Mouse (Mus musculus): ENCODE measurements at regions not wholly inside any gene's neighbourhood (a gene's known extent, or its start where the extent isn't known, plus 50 kb on each side); places are given as distances from the start of the nearest gene placed in this dataset.

DNA sequence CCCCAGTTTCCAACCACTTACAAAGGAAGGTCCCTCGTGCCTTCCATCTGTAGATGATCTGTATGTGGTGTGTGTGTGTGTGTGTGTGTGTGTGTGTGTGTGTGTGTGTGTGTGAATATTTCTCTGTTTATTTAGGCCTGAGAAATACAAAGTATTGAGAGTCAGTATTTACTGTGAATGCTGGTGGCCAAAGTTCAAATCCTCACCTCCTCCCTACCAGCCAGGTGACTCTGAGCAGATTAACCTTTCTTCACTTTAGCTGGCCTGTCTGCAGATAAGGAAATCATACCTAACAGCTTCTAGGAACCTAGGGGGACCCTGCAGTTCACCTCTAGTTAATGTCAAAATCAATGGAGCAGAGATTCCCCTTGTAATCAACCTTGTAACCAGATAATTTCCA lies 100.9 kb upstream of the Tle3 start:
- DNase-seq: no peak

DNA sequence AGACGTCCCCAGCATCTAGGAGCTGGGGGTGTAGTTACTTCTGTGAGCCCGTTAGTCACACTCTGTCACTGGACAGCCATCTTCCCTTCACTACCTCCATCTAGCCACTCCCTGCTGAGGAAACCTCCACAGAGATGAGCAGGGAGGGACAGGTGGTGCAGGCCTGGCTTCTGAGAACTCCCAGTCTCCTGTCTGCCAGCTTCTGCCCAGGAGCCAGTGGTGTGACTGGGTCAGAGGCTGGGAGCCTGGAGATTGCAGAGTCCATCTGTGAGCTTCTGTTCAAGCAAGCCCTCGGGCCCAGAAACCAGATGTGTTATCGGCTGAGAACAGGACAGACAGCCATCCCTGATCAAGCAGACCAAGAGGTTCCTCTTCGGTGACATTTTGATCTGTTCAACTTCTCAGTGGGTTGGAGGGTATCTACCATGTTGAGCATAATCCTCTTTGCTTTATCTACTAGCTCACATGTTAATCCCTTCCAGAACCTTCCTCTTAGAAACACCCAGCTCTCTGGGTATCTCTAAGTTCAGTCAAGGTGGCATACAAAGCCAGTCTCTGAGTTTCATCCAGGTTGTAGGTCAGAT lies 100.3 kb upstream of the Tle3 start:
- DNase-seq: no peak

DNA sequence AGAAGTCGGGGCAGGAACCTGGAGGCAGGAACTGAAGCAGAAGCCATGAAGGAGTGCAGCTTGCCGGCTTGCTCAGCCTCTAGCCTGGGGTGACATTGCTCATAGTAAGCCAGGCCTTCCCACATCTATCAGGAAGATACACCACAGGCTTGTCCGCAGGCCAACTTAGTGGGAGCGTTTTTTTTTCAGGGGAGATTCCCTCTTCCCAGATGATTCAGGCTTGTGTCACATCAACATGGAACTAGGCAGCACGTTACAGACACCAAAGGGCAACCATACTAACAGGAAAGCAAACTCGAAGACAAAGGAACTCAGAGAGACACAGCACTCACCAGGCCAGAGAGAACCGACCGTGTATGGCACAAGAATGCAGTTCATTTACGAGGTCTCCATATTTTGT lies 98.1 kb upstream of the Tle3 start:
- DNase-seq: no peak

DNA sequence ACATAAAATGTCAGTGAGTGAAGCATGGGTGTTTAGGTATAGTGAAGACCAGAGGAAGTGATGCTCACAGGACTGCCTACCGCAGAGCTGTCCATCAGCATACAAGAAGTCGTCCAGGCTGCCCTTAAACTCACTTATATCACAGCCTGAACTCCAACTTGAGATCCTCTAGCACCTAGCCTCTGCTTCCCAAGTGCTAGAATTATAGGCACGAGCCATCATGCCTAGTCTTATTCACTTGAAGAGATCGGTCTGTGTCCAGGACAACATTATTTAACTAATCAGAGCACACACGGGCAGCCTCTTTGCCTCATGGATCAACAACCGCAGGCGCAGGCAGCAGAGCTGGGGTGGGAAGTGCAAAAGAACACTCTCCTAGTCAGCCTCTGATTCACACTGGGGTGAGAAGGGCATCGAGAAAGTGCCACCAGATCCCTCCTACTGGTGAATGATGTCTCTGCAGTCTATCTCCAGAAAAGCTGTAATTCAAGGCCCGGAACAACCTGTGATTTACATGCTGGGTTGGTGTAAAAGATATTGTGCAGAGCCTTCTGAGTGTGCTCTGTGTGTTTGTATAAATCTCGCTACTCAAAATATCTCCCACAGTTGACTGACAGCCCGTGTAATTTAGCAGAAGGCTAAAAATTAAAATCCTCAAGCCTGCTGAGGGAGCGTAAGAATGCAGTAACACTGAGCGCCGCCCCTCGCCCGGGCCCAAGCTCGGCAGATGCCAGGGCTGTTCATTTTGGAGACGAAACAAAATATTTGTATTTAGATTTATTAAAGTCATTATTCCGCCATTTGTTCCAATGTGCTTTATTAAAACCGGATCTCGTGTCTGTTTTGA lies 94.6 kb upstream of the Tle3 start:
- DNase-seq: peak; percentile 24

DNA sequence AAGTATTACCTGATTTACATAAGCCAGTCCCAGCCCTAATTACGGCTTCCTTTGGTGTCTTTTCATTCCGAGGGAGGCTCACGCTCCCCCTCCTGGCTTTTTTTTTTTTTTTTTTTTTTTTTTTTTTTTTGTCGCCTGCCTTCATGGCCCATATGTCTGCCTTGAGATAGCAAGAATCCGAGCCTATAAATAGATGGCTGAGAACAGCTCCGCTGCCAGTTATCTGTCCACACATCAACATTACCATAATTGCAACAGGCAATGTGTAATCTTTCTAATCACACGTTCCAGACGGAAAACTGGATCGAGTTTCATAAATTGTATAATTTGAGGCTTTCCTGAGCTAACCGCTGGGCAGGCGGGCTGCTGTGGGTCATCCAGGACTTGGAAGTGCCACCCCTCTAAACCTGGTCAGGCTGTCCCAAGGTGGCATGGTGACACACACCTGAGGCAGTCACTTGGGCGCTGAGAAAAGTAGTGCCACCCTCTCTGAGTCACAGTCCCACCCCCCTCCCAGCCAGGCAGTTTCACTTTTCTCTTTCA lies 93.9 kb upstream of the Tle3 start:
- no peak for DNase-seq

DNA sequence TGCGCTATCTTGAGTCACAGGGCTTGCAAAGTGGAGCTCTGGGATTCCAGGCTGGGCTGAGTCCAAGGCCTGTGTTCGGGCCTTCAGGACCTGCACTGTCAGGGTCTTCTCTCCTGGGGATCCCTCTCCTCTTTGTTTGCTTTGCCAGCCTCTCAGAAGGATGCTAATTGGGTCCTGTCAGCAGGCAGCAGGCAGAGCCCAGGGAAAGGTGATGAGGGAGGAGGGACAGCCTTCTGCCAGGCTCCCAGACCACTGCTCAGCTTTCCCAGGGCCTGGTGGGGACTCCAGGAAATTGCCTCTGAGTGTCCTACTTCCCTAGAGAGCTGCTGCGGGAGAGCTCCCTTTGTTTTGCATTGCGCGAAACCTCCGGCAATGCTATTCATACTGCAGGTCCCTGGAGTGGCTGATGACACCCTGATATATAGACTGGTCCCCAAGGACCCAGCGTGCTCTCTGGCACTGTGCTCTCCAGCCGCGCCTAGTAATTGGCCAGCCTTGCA lies 93.1 kb upstream of the Tle3 start:
- no peak for DNase-seq

DNA sequence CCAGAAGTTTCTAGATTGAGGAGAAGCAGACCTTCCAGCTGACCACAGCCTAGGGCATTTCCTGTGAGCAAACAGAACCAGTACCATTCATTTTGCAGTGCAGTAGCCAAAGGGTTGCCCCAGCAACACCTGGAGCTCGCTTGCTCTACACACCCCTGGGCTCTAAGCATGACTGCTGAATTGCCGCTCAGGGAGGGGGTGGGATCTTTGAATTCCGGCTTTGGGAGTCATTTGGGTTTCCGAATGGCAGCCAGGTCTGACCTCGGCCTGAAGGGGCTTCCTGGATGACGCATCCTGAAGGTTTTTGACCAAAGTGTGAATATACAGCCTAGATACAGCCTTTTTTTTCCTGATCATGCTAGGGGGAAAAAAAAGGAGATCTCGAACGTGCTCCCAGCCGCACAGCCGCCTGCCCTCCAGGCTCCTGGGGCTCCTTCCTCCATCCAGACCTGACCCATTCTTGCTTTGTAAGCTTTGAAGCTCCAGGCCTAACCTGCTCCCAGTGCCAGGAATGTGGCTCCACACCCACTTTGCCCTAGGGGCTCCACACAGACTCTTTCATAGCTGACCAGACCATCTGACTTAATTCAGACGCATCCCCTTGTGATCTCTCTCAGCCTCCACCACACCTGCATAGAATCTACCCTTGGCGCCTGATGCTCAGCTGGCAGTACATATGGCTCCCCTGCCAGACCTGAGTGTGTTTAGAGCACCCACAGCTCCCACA lies 91.1 kb upstream of the Tle3 start:
- DNase-seq: no peak

DNA sequence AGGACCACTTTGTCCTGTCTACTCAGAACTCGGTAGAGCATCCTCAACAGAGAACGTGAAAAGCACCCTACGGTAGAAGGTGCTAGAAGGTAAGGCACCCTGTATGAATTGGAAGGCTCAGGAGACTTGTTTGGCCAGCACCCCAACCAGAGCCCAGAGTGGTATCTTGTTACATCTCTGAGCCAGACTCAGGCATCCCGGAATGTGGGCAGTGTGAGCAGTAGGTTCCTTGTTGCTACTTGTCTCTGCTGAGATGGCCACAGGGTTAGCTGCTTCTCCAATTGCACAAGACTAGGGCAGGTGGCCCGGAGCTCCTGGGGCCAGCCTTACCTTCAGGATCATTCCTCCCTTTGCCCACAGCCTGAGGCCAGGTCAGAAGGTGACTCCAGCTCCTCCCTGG lies 88.9 kb upstream of the Tle3 start:
- no peak for DNase-seq

DNA sequence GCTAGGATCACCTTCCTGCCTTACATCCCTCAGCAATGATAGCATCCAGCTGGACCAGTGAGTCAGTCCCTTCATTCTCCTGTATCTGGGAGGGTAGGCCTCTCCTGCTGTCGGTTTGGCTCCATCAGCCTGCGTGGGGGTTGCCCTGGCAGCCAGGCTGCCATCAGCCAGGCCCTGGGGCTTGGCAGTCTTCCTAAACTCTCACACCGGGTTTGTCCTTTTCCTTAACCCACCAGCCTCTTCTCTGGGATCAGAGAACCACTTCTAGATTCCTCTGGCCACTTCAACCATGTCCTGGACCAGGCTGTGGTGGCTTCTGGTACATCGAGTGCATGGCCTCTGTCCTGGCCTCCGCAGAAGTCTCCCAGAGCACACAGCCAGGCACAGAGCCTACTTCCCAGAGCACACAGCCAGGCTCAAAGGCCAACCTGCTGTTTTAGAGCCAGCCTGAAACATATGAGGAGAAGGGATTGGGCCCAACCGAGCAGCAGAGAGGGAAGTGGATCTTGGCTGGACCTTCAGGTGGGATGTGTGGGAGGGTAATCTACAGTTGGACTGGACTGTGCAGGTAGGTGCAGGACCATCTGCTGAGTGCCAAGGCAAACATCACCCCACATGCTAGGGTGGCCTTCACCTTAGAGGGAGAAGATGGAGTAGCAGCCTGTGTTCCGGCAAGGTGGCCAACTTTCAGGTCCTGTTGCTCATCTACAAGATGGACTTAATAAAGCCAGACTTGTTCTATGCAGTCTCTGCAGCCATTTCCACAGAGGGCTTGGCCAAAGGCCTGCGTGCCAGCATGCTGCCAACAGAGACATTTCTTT lies 87.8 kb upstream of the Tle3 start:
- DNase-seq: no peak

DNA sequence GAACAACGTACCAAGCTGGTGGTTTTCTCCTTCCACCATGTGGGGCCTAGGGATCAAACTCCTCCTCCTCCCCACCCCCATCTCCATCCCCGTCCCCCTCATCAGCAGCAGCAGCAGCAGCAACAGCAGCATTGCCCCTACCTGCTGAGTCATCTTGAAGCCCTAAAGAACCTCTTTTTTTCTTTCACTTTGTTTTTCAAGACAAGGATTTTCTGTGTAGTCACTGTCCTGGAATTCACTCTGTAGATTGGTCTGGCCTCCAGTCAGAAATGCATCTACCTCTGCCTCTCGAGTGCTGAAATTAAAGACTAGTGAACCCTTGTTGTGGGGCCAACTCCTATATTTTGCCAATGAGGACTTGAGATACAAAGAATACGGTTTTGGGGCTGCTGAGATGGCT lies 85.6 kb upstream of the Tle3 start:
- no peak for DNase-seq

DNA sequence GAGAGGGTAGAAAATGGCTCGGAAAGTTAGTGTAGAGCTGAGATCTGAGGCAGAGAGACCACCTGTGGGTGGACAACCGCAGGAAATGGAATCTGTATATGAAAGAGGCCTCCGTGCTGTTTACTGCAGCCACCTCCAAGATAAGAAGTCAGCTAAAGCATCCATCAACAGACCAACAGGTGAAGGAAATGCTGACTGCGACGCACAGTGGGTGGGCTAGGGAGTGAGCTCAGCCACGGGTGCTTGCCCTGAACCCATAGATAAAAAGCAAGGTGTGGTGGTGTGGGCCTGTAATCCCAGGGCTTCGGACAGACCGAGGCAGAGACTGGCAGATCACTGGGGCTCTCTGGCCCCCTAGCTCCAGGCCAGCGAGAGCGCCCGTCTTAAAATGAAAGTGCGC lies 83.0 kb upstream of the Tle3 start:
- no peak for DNase-seq

DNA sequence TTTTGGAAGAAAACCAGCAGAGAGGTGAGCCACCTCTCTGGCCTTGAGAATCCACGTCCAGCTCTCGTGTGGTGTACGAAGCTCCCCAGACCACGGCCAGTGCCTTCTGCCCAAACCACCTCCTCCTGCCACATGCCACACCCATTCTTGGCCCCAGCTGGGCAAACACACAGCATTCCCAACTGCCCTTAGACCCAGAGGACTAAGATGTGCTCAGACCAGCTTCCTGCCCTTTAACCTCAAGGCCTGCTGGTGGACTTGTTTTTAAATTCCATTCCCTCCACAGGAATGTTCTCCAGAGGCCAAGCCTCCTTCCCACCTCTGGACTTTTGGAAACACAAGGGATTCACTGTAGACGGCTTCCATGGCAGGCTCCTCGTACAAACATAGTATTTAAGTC lies 82.5 kb upstream of the Tle3 start:
- DNase-seq: no peak

DNA sequence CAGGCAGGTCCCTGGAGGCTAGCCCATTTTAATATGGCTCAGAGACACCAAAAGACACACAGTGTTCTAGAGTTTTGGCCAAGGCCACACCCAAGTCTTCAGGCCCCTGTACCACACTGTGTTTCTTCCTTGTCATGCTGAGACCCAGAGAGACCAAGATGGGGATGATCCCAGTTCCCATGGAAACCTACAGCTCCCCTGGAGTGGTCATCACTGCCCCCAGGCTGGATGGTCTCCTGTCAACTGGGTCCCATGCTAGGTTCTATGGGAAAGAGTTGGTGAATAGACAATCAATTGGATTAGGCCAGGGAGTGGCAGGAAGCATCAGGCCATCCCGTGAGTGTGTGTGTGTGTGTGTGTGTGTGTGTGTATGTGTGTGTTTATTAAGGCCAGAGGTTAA lies 80.5 kb upstream of the Tle3 start:
- no peak for DNase-seq

DNA sequence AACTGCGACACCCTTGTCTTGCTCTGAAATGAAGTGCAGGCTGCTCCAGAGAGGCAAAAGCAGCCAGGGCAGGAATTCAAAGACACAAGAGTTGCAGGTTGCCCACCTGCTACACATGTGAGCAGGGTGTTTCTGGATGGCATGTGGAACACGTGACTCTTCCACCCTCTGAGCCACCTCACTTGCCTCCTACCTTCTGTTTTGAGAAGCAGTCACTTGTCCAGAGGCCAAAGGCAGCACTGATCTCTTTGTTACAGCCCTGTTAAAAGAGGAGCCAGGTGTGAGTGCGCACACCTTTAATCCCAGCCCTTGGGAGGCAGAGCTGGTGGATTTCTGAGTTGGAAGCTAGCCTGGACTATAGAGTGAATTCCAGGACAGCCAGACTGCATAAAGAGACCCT lies 79.7 kb upstream of the Tle3 start:
- no peak for DNase-seq

DNA sequence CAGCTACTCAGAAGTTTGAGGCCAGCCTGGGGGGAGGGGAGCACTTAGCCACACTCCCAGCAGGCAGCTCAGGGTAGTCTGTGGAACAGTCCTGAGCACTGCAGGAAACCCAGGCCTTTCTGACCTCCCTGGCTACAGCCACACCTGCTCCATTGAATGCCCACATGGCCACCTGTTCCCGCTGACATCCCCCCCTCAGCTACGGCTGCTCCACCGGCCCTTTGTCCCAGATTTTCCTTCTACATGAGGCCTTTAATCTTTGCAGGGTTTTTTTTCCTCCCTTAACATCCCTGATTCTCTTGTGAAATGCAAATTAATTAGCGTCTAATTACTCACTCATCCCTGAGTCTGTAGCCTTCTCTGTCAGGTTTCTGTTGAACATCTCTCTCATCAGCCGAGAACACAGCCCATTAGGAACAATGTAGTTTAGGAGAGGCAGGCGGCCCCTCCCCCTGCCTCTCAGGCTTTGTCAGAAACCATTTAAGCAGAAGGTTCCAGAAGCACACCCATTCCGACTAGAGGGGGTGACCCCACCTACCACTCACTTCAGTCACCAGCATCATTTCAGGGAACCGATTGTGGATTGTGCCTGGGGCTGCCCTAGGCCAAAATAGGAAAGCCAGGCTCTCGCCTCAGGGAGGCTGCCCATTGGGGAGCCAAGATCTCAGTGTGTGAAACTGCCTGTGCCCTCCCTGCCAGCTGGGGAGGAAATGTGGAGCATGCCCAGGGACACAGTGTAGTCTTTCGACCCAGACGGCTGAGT lies 78.8 kb upstream of the Tle3 start:
- DNase-seq: no peak

DNA sequence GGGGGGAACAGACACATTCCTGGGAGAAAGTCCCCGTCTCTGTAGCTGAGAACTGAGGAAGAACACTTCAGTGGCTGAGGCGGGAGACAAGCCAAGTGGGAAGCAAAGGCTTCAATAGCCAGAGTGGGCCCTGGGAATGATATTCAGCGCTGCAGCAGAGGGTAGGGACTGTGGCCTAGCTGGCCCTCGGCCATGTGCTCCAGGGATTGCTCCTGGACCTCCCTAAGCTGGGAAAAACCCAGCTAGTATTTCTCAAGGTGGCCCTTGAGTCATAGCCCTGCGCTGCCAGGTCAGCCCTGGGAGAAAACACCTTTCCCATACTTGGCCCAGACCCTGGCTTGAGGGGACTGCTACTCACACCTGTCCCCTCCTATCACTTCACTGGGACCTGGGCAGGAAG lies 77.2 kb upstream of the Tle3 start:
- no peak for DNase-seq

DNA sequence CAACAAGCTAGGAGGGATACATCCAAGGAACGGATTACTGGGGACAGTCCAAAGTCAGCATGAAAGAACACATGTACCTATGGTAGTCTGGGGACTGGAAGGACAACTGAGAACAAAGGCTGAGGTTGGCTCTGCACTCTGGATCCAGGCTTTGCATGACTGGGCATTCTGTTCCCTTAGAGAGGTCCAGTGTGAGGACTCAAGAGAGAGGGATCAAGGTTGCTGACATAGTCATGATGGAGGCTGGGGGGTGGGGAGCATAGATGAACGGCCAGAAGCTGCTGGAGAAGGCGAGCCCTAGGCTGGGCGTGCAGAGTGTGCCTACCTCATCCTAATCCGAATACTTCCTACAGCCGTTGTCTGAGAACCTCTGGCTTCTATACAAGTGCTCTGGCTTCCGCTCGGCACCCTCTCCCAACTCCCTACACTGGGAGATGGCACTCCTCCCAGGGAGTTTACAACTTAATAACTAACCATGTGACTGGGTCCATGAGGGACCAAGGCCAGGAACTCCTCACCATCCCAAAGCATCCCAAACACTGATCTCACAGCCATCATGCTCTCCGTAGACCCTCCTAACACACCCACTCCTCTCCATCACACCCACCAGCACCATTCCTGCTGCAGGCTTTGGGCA lies 75.7 kb upstream of the Tle3 start:
- no peak for DNase-seq

DNA sequence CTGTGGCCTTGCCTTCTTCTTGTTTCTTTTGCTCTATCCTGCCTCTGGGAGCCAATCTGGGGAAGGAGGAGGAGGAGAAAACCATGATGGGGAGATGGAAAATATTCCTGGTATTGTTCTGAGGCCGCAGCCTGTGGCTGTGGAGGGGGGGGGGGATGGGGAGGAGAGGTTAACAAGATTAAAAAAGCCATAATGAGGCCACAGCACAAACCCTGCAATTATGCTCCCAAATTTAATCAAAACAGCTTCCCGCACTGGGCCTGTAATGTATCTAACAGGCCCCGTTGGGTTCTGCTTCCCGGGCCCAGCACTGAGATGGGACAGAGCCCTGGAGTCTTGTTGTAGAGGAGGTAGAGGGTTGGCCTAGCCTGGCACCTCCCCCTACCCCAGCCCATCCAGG lies 74.8 kb upstream of the Tle3 start:
- DNase-seq: no peak

DNA sequence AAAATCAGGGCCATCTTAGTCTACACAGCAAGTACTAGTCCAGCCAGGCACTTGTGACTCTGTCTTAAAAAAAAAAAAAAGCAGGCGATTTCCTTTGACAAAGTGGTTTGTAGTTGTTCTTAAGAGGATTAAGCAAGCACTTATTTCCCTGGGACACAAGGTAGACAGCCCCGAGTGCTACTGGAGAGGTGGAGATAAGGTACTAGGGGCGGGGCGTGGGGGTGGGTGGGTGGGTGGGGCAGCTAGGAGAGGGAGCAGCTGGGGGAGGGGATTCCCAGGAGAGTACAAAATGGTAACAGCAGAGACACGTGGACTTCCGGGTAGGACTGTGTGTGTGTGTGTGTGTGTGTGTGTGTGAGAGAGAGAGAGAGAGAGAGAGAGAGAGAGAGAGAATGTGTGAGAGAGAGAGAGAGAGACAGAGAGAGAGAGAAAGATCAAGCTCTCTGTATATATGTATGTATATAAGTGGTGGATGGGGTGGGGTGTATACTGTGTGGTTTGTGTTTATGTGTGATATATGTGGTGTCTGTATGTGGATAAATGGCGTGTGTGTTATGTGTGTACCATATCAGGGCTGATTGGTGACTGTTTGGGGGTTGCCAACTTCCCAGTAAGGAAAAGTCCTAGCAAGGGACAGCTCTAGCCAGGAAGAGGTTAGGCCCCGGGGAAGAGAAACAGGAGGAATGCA lies 72.1 kb upstream of the Tle3 start:
- DNase-seq: peak; percentile 62

DNA sequence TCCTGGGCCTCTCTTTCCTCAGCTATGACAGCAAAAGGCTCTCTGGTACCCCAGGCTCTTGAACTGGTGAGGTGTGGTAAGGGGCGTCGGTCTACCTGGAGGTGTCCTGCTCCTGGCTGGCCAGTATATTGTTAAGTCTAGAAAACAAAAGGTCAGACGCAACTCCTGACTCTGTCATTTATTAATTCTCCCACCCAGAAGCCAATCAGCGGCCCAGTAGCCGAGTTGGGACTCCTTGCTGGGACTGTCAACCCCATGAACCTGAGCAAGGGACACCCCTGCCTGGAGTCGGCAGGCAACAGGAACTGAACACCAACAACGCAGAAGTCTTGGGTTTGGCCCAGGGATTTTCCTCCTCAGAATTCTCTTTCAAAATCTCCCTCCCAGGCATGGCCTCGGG lies 71.1 kb upstream of the Tle3 start:
- DNase-seq: no peak

DNA sequence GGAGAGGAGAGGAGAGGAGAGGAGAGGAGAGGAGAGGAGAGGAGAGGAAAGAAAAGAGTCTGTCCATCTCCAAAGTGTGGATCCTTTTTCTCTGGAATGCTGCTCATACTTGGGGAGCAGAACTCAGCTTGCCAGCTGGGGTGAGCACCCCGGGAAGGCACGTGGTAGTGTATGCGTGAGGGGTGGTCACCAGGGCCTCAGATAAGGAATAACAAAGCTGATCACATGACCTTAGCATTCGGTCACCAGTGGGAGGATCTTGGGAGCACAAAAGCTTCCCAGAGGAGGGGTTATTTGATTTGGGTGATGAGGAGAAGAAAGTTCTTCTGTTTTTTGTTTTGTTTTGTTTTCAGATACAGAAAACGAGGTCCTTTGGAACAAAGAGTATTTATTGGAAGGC lies 69.4 kb upstream of the Tle3 start:
- DNase-seq: no peak

Data from liver (tissue).